Mouse (Mus musculus) hindbrain, embryonic 13.5 days (tissue): ENCODE data around the gene Olfr435. TPM values are rescaled to one million over a fixed set of nuclear protein-coding genes. Genes with fewer than 3 reads are reported as not detected.
"Not testable (repeated sequence)": the region's sequence is repeated elsewhere in the genome, so short reads cannot be mapped to it uniquely, and the experiment has no call there.

Source experiments
- ATAC-seq: fragments of 200-750 bp; cut with Nextera tagmentation; 2 replicates; pipeline ENCODE4 v1.8.0; 2017; ENCODE audit warnings: moderate TSS enrichment; ENCODE audit not compliant: low FRiP score
- H3K27ac ChIP-seq: fragments of 300-500 bp; sonication (generic); 2 replicates; pipeline ENCODE4 v1.5.1; 2015; ENCODE audit warnings: inconsistent platforms, mild to moderate bottlenecking, moderate library complexity
- H3K27me3 ChIP-seq: fragments of 300-500 bp; sonication (generic); 2 replicates; pipeline ENCODE4 v1.6.1; 2015; ENCODE audit warnings: mild to moderate bottlenecking, inconsistent platforms
- H3K36me3 ChIP-seq: fragments of 300-500 bp; sonication (generic); 2 replicates; pipeline ENCODE4 v1.6.1; 2015; ENCODE audit warnings: mild to moderate bottlenecking, inconsistent platforms
- H3K4me1 ChIP-seq: fragments of 300-500 bp; sonication (generic); replicated peaks from 2 replicates; pipeline ENCODE4 v1.6.1; 2015; ENCODE audit warnings: inconsistent platforms
- H3K4me2 ChIP-seq: fragments of 300-500 bp; sonication (generic); 2 replicates; pipeline ENCODE4 v1.6.1; 2015; ENCODE audit warnings: inconsistent platforms, mild to moderate bottlenecking, moderate library complexity
- H3K4me3 ChIP-seq: fragments of 300-500 bp; sonication (generic); 2 replicates; pipeline ENCODE4 v1.5.1; 2015; ENCODE audit warnings: mild to moderate bottlenecking, inconsistent platforms
- H3K9ac ChIP-seq: fragments of 300-500 bp; sonication (generic); 2 replicates; pipeline ENCODE4 v1.6.1; 2015; ENCODE audit warnings: mild to moderate bottlenecking, inconsistent platforms
- H3K9me3 ChIP-seq: fragments of 300-500 bp; sonication (generic); 2 replicates; pipeline ENCODE4 v1.6.1; 2016; ENCODE audit warnings: inconsistent platforms
- WGBS: fragments of 180-500 bp; shearing (Covaris S2); methylation state at CpG from one replicate; pipeline ENCODE4 v1.1.7; 2015; 5-methylcytosine and 5-hydroxymethylcytosine counted together
- polyA plus RNA-seq: library from polyadenylated mRNA; unstranded; fragments of >200 nt; fragmentation: Nextera tagmentation; extraction: Ambion mirVana; gene quantifications from 2 replicates; pipeline ENCODE4 v1.2.1, GENCODE M21; 2015

Gene Olfr435
- polyA plus RNA-seq, result not detected in 2 replicates

- Histone ChIP-seq H3K9me3 (no peaks in the 10 kb centered on the region), H3K27ac (no peak within 1 kb of the TSS), H3K36me3 (no peaks in the 10 kb centered on the region), H3K9ac (no peak within 1 kb of the TSS), H3K4me2 (no peak within 1 kb of the TSS), H3K4me1 (no peaks in the 10 kb centered on the region), H3K4me3 (no peak within 1 kb of the TSS), H3K27me3 (no peaks in the 10 kb centered on the region)
- ATAC-seq, result no peak
These were observed at the start of gene Olfr435 for GRCm38 (mm10) chr6:43196781-43197180. Gene Olfr435, plus strand, starts transcription at chr6:43197146.

GRCm38 (mm10) chr6:43159502-43159901 lies 37.4 kb upstream of the Olfr435 start:
- Histone ChIP-seq H3K4me3 (no peak overlapping the region), H3K27me3 (no peaks in the 10 kb centered on the region), H3K9ac (no peak overlapping the region), H3K4me2 (no peak overlapping the region), H3K4me1 (no peaks in the 10 kb centered on the region), H3K27ac (no peak overlapping the region), H3K36me3 (no peaks in the 10 kb centered on the region), H3K9me3 (no peaks in the 10 kb centered on the region)
- WGBS, result 45% methylated on average over 1 of the region's 1 CpGs
- no peak for ATAC-seq

GRCm38 (mm10) chr6:43162982-43163381 lies 34.0 kb upstream of the Olfr435 start, which contains the start of gene Olfr437:
Gene Olfr437, plus strand, starts transcription at chr6:43163282.
- Histone ChIP-seq H3K27me3 (no peaks in the 10 kb centered on the region), H3K4me1 (no peaks in the 10 kb centered on the region), H3K9me3 (no peaks in the 10 kb centered on the region), H3K9ac (no peak within 1 kb of the TSS), H3K4me2 (no peak within 1 kb of the TSS), H3K27ac (no peak within 1 kb of the TSS), H3K4me3 (no peak within 1 kb of the TSS), H3K36me3 (no peaks in the 10 kb centered on the region)
- WGBS, result 73% methylated on average over 3 of the region's 3 CpGs
- ATAC-seq, result no peak

- no peak overlapping the region for H3K27ac ChIP-seq
- ATAC-seq, result no peak
- 96% methylated on average over 4 of the region's 4 CpGs for WGBS
These were observed 29.7 kb upstream of the Olfr435 start for GRCm38 (mm10) chr6:43167246-43167645.

GRCm38 (mm10) chr6:43171840-43172239 lies 25.1 kb upstream of the Olfr435 start, which contains the start of gene Olfr13:
Gene Olfr13, plus strand, starts transcription at chr6:43172140.
- 83% methylated on average over 4 of the region's 4 CpGs for WGBS
- Histone ChIP-seq H3K9me3 (no peaks in the 10 kb centered on the region), H3K27me3 (no peaks in the 10 kb centered on the region), H3K4me3 (no peak within 1 kb of the TSS), H3K4me1 (no peaks in the 10 kb centered on the region), H3K36me3 (no peaks in the 10 kb centered on the region), H3K4me2 (no peak within 1 kb of the TSS), H3K9ac (no peak within 1 kb of the TSS), H3K27ac (no peak within 1 kb of the TSS)
- ATAC-seq, result no peak

More at GRCm38 (mm10) chr6:43167246-43167645, 29.7 kb upstream of the Olfr435 start:
- Histone ChIP-seq H3K36me3 (no peaks in the 10 kb centered on the region), H3K9me3 (no peaks in the 10 kb centered on the region), H3K4me2 (no peak overlapping the region), H3K9ac (no peak overlapping the region), H3K4me3 (no peak overlapping the region), H3K27me3 (no peaks in the 10 kb centered on the region), H3K4me1 (no peaks in the 10 kb centered on the region)

GRCm38 (mm10) chr6:43178129-43178528 lies 18.8 kb upstream of the Olfr435 start:
- no peaks in the 10 kb centered on the region for H3K36me3 ChIP-seq
- no peaks in the 10 kb centered on the region for H3K27me3 ChIP-seq
- no peak overlapping the region for H3K9ac ChIP-seq
- no peak overlapping the region for H3K4me2 ChIP-seq
- H3K27ac ChIP-seq, result no peak overlapping the region
- WGBS, result 87% methylated on average over 1 of the region's 1 CpGs
- ATAC-seq, result peak; percentile 36; the same call in 1 of the 2 replicates
- 0 out of 2 replicates have a peak, but pooled peaks cover 7% of the 10 kb centered on the region for H3K4me1 ChIP-seq
- H3K9me3 ChIP-seq, result no peaks in the 10 kb centered on the region
- no peak overlapping the region for H3K4me3 ChIP-seq

GRCm38 (mm10) chr6:43178584-43179501 lies 18.1 kb upstream of the Olfr435 start:
- WGBS, result 54% methylated on average over 6 of the region's 6 CpGs
- no peak overlapping the region for H3K4me2 ChIP-seq

GRCm38 (mm10) chr6:43190986-43191385 lies 6.0 kb upstream of the Olfr435 start:
- 92% methylated on average over 3 of the region's 3 CpGs for WGBS
- Histone ChIP-seq H3K4me2 (no peak overlapping the region), H3K4me1 (no peaks in the 10 kb centered on the region), H3K9ac (no peak overlapping the region), H3K9me3 (no peaks in the 10 kb centered on the region), H3K27me3 (no peaks in the 10 kb centered on the region), H3K27ac (no peak overlapping the region), H3K4me3 (no peak overlapping the region), H3K36me3 (no peaks in the 10 kb centered on the region)
- ATAC-seq, result no peak

More at GRCm38 (mm10) chr6:43178584-43179501, 18.1 kb upstream of the Olfr435 start:
- no peaks in the 10 kb centered on the region for H3K9me3 ChIP-seq
- H3K27me3 ChIP-seq, result no peaks in the 10 kb centered on the region
- no peak overlapping the region for H3K27ac ChIP-seq
- peak; percentile 86 for ATAC-seq
- H3K36me3 ChIP-seq, result no peaks in the 10 kb centered on the region
- H3K4me1 ChIP-seq, result 0 out of 2 replicates have a peak, but pooled peaks cover 7% of the 10 kb centered on the region
- no peak overlapping the region for H3K4me3 ChIP-seq
- no peak overlapping the region for H3K9ac ChIP-seq

GRCm38 (mm10) chr6:43198094-43198493 lies 1.1 kb downstream of the Olfr435 start:
- ATAC-seq, result no peak
- 83% methylated on average over 3 of the region's 3 CpGs for WGBS
- no peak overlapping the region for H3K27ac ChIP-seq
- H3K36me3 ChIP-seq, result no peaks in the 10 kb centered on the region
- H3K27me3 ChIP-seq, result no peaks in the 10 kb centered on the region
- H3K4me2 ChIP-seq, result no peak overlapping the region
- no peak overlapping the region for H3K4me3 ChIP-seq
- H3K9ac ChIP-seq, result no peak overlapping the region
- H3K4me1 ChIP-seq, result no peaks in the 10 kb centered on the region
- no peaks in the 10 kb centered on the region for H3K9me3 ChIP-seq

GRCm38 (mm10) chr6:43202786-43203185 lies 5.8 kb downstream of the Olfr435 start:
- H3K4me1 ChIP-seq, result no peaks in the 10 kb centered on the region
- no peaks in the 10 kb centered on the region for H3K27me3 ChIP-seq
- H3K27ac ChIP-seq, result no peak overlapping the region
- ATAC-seq, result no peak
- no peak overlapping the region for H3K9ac ChIP-seq
- no peak overlapping the region for H3K4me3 ChIP-seq
- H3K9me3 ChIP-seq, result no peaks in the 10 kb centered on the region
- H3K4me2 ChIP-seq, result no peak overlapping the region
- no peaks in the 10 kb centered on the region for H3K36me3 ChIP-seq

GRCm38 (mm10) chr6:43205355-43205754 lies 8.4 kb downstream of the Olfr435 start:
- no peak for ATAC-seq
- H3K4me3 ChIP-seq, result no peak overlapping the region
- H3K4me2 ChIP-seq, result no peak overlapping the region
- WGBS, result 33% methylated on average over 2 of the region's 2 CpGs
- no peaks in the 10 kb centered on the region for H3K36me3 ChIP-seq
- H3K4me1 ChIP-seq, result no peaks in the 10 kb centered on the region
- no peak overlapping the region for H3K27ac ChIP-seq
- no peaks in the 10 kb centered on the region for H3K9me3 ChIP-seq
- H3K27me3 ChIP-seq, result no peaks in the 10 kb centered on the region
- no peak overlapping the region for H3K9ac ChIP-seq

GRCm38 (mm10) chr6:43212873-43213272 lies 15.9 kb downstream of the Olfr435 start, which contains the start of gene Olfr434:
Gene Olfr434, plus strand, starts transcription at chr6:43213021.
- not testable (repeated sequence) for H3K27ac ChIP-seq, H3K4me3 ChIP-seq, H3K4me1 ChIP-seq, H3K9ac ChIP-seq, H3K9me3 ChIP-seq, H3K27me3 ChIP-seq, H3K36me3 ChIP-seq, H3K4me2 ChIP-seq, ATAC-seq

GRCm38 (mm10) chr6:43231255-43231654 lies 34.3 kb downstream of the Olfr435 start, which contains the start of gene Olfr47:
Gene Olfr47, plus strand, starts transcription at chr6:43231529.
- H3K36me3 ChIP-seq, result not testable (repeated sequence)

More at GRCm38 (mm10) chr6:43231255-43231654, 34.3 kb downstream of the Olfr435 start, which contains the start of gene Olfr47:
- WGBS, result 84% methylated on average over 1 of the region's 1 CpGs
- not testable (repeated sequence) for H3K9me3 ChIP-seq, H3K27ac ChIP-seq, H3K4me3 ChIP-seq, ATAC-seq, H3K9ac ChIP-seq, H3K4me2 ChIP-seq, H3K4me1 ChIP-seq, H3K27me3 ChIP-seq
